Comparison of ENCODE assay signal across 9 mouse cellular contexts in the genomic region with DNA sequence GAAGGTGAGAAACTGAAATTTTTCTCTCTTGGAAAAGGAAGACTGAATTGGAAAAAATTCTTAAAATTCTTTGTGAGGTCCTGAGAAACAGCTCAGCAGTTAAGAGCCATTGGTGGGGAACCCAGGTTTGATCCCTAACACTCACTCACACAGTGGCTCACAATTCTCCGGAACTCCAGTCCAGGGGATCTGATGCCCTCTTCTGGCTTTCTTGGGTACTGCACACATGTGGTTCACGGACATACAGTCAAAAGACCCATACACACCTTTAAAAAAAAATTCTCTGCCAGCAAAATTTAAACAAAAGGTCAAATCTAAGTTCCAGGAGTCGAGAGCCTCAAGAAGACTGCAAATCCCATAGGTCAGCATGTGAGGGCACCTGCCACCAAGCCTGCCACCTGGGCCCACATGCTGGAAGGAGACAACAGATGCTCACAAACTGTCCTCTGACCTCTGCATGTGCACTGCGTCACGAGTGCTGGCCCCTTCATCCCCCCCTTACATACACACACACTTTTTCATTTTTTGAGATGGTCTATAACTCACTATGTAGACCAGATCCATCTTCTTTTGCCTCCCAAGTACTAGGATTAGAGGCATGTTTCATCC. TPM values are rescaled to one million over a fixed set of nuclear protein-coding genes. Genes with fewer than 3 reads are reported as not detected.
DNase-seq lines count a peak whose midpoint lies in the region; ATAC-seq and TF ChIP-seq lines count a peak whose summit lies in the region.
"Had no signal": no experiment of that assay in that cellular context is flagged by ENCODE, and none has a peak within 500 bp of the region (broad histone marks: within the 10 kb centered on the region; RNA-seq: fewer than 3 reads in every experiment).

No protein-coding gene starts in this region.

- DNase-seq in cerebellum, postnatal 36 days = peak; percentile 33 to 38
- peak; percentile 20 to 32 for DNase-seq in left cerebral cortex, adult 2 months (ENCODE audit: extremely low spot score in 1 of 2, low spot score in 2 of 2)
- no peak for DNase-seq in left cerebral cortex, adult 9 months (ENCODE audit: low spot score in 2 of 2)
- peak; percentile 74 for DNase-seq in R1 (ENCODE audit: low read depth, low spot score)
- DNase-seq in forelimb bud, embryonic 11.5 days (ENCODE audit: low read depth, low spot score) = peak; percentile 41
- peak; percentile 75 for DNase-seq in lung, postnatal 10 days
- DNase-seq in stomach, postnatal 0 days (ENCODE audit: low spot score) = peak; percentile 56

- no peaks in the 10 kb centered on the region for H3K27me3 ChIP-seq in stomach, postnatal 0 days (ENCODE audit: control insufficient read depth, insufficient read depth, low read length)

- H3K4me3 ChIP-seq in left cerebral cortex, adult 2 months = no peak overlapping the region
- no peak overlapping the region for H3K4me3 ChIP-seq in stomach, postnatal 0 days (ENCODE audit: low read depth, low read length)

- no peak overlapping the region for H3K27ac ChIP-seq in left cerebral cortex, adult 2 months
- H3K27ac ChIP-seq in stomach, postnatal 0 days (replicated peaks) = no peak overlapping the region

- 66% methylated on average over 5 of the region's 5 CpGs for WGBS in stomach, postnatal 0 days

- no peak for ATAC-seq in cerebellum, adult (ENCODE audit: insufficient number of reproducible peaks, low FRiP score, low TSS enrichment)
- ATAC-seq in stomach, postnatal 0 days (ENCODE audit: low FRiP score, low TSS enrichment) = no peak

- H3K4me2 ChIP-seq in stomach, postnatal 0 days (replicated peaks; ENCODE audit: low read depth) = no peak overlapping the region

- intact Hi-C loops in left cerebral cortex, adult 2 months (cut with DNase I) = no loop called here

- no peaks in the 10 kb centered on the region for H3K9me3 ChIP-seq in stomach, postnatal 0 days (ENCODE audit: control insufficient read depth, low read length)

- TF ChIP-seq CTCF in left cerebral cortex, adult 2 months (IDR thresholded peaks at IDR 0.05) = peak; percentile 67
- peak; percentile 77 for TF ChIP-seq CTCF in stomach, postnatal 0 days (IDR thresholded peaks at IDR 0.05; ENCODE audit: low read depth)

- no peak for TF ChIP-seq EP300 in stomach, postnatal 0 days (optimal IDR thresholded peaks at IDR 0.05)

- H3K4me1 ChIP-seq in stomach, postnatal 0 days (replicated peaks; ENCODE audit: control insufficient read depth, insufficient read depth) = no peaks in the 10 kb centered on the region

- no peak overlapping the region for H3K9ac ChIP-seq in stomach, postnatal 0 days (ENCODE audit: low read length)

- H3K36me3 ChIP-seq in stomach, postnatal 0 days (ENCODE audit: control insufficient read depth, insufficient read depth, low read length) = peaks cover 3% of the 10 kb centered on the region; the same call in 1 of the 2 replicates

RNA-seq across cellular contexts. Expression of gene Batf3, which starts 12.6 kb away (rescaled TPM):
- 1 to 10 TPM; 1.6 to 1.8 TPM for total RNA-seq in left cerebral cortex, adult 2 months (2021)
- polyA plus RNA-seq in stomach, postnatal 0 days (2015; fragmentation: Nextera tagmentation; extraction: Ambion mirVana) = 5.0 and 5.7 TPM in 2 replicates

RNA-seq across cellular contexts. Expression of gene Nsl1, which starts 22.2 kb away (rescaled TPM):
- total RNA-seq in left cerebral cortex, adult 2 months (2021) = under 1 TPM; 0.38 to 0.47 TPM
- polyA plus RNA-seq in stomach, postnatal 0 days (2015; fragmentation: Nextera tagmentation; extraction: Ambion mirVana) = 3.5 and 5.2 TPM in 2 replicates

RNA-seq across cellular contexts. Expression of gene Tatdn3, which starts 22.3 kb away (rescaled TPM):
- 10 to 100 TPM; 30.9 to 35.4 TPM for total RNA-seq in left cerebral cortex, adult 2 months (2021)
- 8.9 and 11.7 TPM in 2 replicates for polyA plus RNA-seq in stomach, postnatal 0 days (2015; fragmentation: Nextera tagmentation; extraction: Ambion mirVana)

RNA-seq across cellular contexts. Expression of gene Spata45, which starts 48.6 kb away (rescaled TPM):
- not detected for total RNA-seq in left cerebral cortex, adult 2 months (2021)
- not detected in 2 replicates for polyA plus RNA-seq in stomach, postnatal 0 days (2015; fragmentation: Nextera tagmentation; extraction: Ambion mirVana)
- polyA plus RNA-seq: heart, embryonic 16.5 days had no signal

RNA-seq across cellular contexts. Expression of gene Flvcr1, which starts 59.1 kb away (rescaled TPM):
- total RNA-seq in left cerebral cortex, adult 2 months (2021) = 10 to 100 TPM; 14.4 to 16.8 TPM
- polyA plus RNA-seq in stomach, postnatal 0 days (2015; fragmentation: Nextera tagmentation; extraction: Ambion mirVana) = 2.9 and 3.2 TPM in 2 replicates

Comparison
In these comparisons a context has a peak if more than half of its experiments do, and no peak if none do; other contexts are left out.
1. DNase-seq: peak in cerebellum, postnatal 36 days (2 of 2), left cerebral cortex, adult 2 months (2 of 2), R1 (single experiment), forelimb bud, embryonic 11.5 days (single experiment), lung, postnatal 10 days (single experiment) and stomach, postnatal 0 days (single experiment); none in left cerebral cortex, adult 9 months (0 of 2).